Mouse (Mus musculus) macrophage (primary cell): Measurements from ENCODE around the gene Hoxd11. TPM values are rescaled to one million over a fixed set of nuclear protein-coding genes. Genes with fewer than 3 reads are reported as not detected.

Source experiments
- H3K27ac ChIP-seq: fragments of 350-480 bp; formaldehyde crosslinking; 2 replicates; pipeline ENCODE4 v1.9.0; 2021
- H3K36me3 ChIP-seq: fragments of 350-480 bp; formaldehyde crosslinking; 2 replicates; pipeline ENCODE4 v1.9.0; 2021; ENCODE audit errors: inconsistent target
- H3K4me3 ChIP-seq: fragments of 350-480 bp; formaldehyde crosslinking; 2 replicates; pipeline ENCODE4 v1.9.0; 2021; ENCODE audit errors: inconsistent target
- H3K79me2 ChIP-seq: fragments of 350-480 bp; formaldehyde crosslinking; 2 replicates; pipeline ENCODE4 v1.9.0; 2021; ENCODE audit errors: inconsistent target
- WGBS: methylation state at CpG from one replicate; pipeline ENCODE4 v1.1.7; 2026; ENCODE audit warnings: inconsistent platforms; ENCODE audit not compliant: missing documents; 5-methylcytosine and 5-hydroxymethylcytosine counted together
- polyA plus RNA-seq: library from polyadenylated mRNA; stranded (reverse); fragments of 250-400 nt; gene quantifications from 3 replicates; pipeline ENCODE4 v1.2.4, GENCODE M21; 2018; ENCODE audit warnings: inconsistent platforms

Gene Hoxd11
- polyA plus RNA-seq, 1 experiment from 2014 or later: not detected

- Histone ChIP-seq H3K4me3 (no peak overlapping the region), H3K79me2 (no peaks in the 10 kb centered on the region), H3K36me3 (no peaks in the 10 kb centered on the region), H3K27ac (no peak overlapping the region)
- WGBS: 7% methylated on average over 19 of the region's 20 CpGs
Observed at GRCm38 (mm10) chr2:74692808-74693431, 13.6 kb downstream of the Hoxd11 start.

GRCm38 (mm10) chr2:74693432-74693827 is 14.1 kb downstream of the Hoxd11 start:
- H3K27ac ChIP-seq: no peak overlapping the region
- no peaks in the 10 kb centered on the region for H3K79me2 ChIP-seq
- WGBS: 6% methylated on average over 2 of the region's 4 CpGs
- H3K36me3 ChIP-seq: no peaks in the 10 kb centered on the region
- H3K4me3 ChIP-seq: no peak overlapping the region

- Histone ChIP-seq H3K4me3 (no peak overlapping the region), H3K27ac (no peak overlapping the region), H3K79me2 (no peaks in the 10 kb centered on the region), H3K36me3 (no peaks in the 10 kb centered on the region)
- WGBS: 12% methylated on average over 16 of the region's 16 CpGs
Observed at GRCm38 (mm10) chr2:74694066-74694465, 14.7 kb downstream of the Hoxd11 start.

GRCm38 (mm10) chr2:74695383-74695782 is 16.0 kb downstream of the Hoxd11 start:
- Histone ChIP-seq H3K79me2 (no peaks in the 10 kb centered on the region), H3K36me3 (no peaks in the 10 kb centered on the region), H3K27ac (no peak overlapping the region), H3K4me3 (no peak overlapping the region)
- 50% methylated on average over 1 of the region's 1 CpGs for WGBS

GRCm38 (mm10) chr2:74695813-74696430 is 16.6 kb downstream of the Hoxd11 start:
- WGBS: 25% methylated on average over 7 of the region's 7 CpGs
- no peaks in the 10 kb centered on the region for H3K36me3 ChIP-seq

GRCm38 (mm10) chr2:74696442-74697335 is 17.3 kb downstream of the Hoxd11 start:
- no peaks in the 10 kb centered on the region for H3K36me3 ChIP-seq
- WGBS: 16% methylated on average over 34 of the region's 34 CpGs
- H3K4me3 ChIP-seq: no peak overlapping the region
- H3K79me2 ChIP-seq: no peaks in the 10 kb centered on the region
- H3K27ac ChIP-seq: no peak overlapping the region

More at GRCm38 (mm10) chr2:74695813-74696430, 16.6 kb downstream of the Hoxd11 start:
- H3K4me3 ChIP-seq: no peak overlapping the region
- H3K27ac ChIP-seq: no peak overlapping the region
- H3K79me2 ChIP-seq: no peaks in the 10 kb centered on the region

- Histone ChIP-seq H3K79me2 (no peaks in the 10 kb centered on the region), H3K4me3 (no peak within 1 kb of the TSS), H3K27ac (no peak within 1 kb of the TSS), H3K36me3 (no peaks in the 10 kb centered on the region)
- WGBS: 2% methylated on average over 39 of the region's 43 CpGs
Observed at GRCm38 (mm10) chr2:74697567-74698121, 18.3 kb downstream of the Hoxd11 start, which contains the start of gene Hoxd9. Hoxd9 (plus strand) TSS chr2:74697727.

GRCm38 (mm10) chr2:74698201-74699052 is 19.1 kb downstream of the Hoxd11 start:
- H3K79me2 ChIP-seq: no peaks in the 10 kb centered on the region
- WGBS: 5% methylated on average over 76 of the region's 86 CpGs
- no peak overlapping the region for H3K4me3 ChIP-seq
- H3K36me3 ChIP-seq: no peaks in the 10 kb centered on the region
- no peak overlapping the region for H3K27ac ChIP-seq

GRCm38 (mm10) chr2:74699053-74699430 is 19.7 kb downstream of the Hoxd11 start:
- Histone ChIP-seq H3K36me3 (no peaks in the 10 kb centered on the region), H3K4me3 (no peak overlapping the region), H3K27ac (no peak overlapping the region), H3K79me2 (no peaks in the 10 kb centered on the region)
- 10% methylated on average over 17 of the region's 17 CpGs for WGBS

DNA sequence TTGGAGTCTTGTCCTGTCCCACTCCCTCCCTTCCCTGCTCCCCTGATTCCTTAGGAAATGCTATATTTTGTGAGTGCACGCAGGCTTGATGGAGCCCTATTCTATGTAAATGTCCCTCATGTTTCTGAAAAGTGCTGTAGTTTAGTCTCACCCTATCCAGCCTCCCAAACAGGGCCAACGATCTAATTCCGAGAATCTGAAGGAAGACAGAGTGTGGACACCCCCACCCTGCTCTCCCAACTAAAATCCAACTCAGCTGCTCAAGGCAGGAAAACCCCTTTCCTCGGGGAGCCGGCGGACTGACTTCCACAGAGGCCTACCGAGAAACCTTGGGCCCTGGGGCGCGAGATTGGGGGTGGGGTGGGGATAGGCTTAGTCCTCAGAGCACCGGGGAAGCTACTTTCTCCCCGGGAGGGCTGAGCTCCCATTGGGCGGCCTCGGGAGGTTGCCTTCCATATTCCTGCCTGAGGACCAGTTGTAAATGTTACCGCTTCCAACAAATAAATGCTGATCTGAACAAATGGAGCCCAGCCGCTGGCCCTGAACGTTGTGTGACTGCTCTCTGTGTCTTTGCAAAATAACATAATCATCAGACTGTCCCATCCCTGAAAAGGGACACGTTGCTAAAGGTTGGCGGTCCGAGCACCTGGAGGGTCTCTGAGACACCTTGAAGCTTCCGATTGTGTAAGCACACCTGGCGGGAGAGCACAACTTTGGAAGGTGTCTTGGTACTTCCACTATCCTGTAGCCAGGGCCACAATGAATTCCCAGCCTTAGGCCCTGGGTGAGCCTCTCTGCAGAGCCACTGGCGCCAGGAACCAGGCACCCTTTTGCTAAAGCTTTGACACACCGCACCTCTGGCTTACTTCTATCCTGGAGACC is 20.5 kb downstream of the Hoxd11 start:
- WGBS: 24% methylated on average over 22 of the region's 23 CpGs
- no peaks in the 10 kb centered on the region for H3K36me3 ChIP-seq

DNA sequence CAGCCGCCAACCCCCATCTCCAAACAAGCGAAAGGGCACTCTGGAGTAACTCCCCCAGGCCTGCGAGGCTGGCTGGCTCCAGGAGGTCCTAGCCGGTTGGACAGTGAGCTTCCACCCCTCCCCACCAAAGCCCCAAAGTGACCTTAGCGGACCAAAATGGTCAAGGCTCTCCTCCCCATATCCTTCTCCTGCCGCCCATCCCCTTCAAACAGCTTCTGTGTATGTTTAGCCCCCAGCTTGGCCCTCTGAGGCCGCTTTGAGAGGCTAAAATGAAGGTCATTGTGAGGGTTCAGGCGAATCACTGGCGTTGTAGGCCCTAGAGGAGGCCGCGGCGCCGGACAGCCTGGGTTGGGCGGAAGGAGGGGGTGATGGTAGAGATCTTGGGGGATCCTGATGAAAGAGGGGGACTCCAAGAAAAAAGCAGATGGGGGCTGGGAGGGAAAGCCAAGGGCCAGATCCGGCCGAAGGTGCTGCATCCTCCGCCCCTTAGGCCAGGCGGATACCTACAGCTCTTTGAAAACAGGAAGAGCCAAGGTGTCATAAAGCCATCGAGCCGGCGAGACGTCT is 21.3 kb downstream of the Hoxd11 start:
- no peak overlapping the region for H3K4me3 ChIP-seq
- H3K79me2 ChIP-seq: no peaks in the 10 kb centered on the region
- H3K36me3 ChIP-seq: no peaks in the 10 kb centered on the region
- H3K27ac ChIP-seq: no peak overlapping the region
- WGBS: 29% methylated on average over 22 of the region's 22 CpGs

More for the DNA sequence above, 20.5 kb downstream of the Hoxd11 start:
- Histone ChIP-seq H3K79me2 (no peaks in the 10 kb centered on the region), H3K27ac (no peak overlapping the region), H3K4me3 (no peak overlapping the region)

GRCm38 (mm10) chr2:74701949-74702819 is 22.8 kb downstream of the Hoxd11 start:
- Histone ChIP-seq H3K27ac (no peak overlapping the region), H3K36me3 (no peaks in the 10 kb centered on the region), H3K4me3 (no peak overlapping the region), H3K79me2 (no peaks in the 10 kb centered on the region)
- WGBS: 14% methylated on average over 15 of the region's 17 CpGs
